In genomic region chr3:69519789-69520558, GRCm38 (mm10) we compare ENCODE assay signal across 10 mouse cellular contexts.
DNase-seq lines count a peak whose midpoint lies in the region; ATAC-seq and TF ChIP-seq lines count a peak whose summit lies in the region.
"Had no signal": no experiment of that assay in that cellular context is flagged by ENCODE, and none has a peak within 500 bp of the region (broad histone marks: within the 10 kb centered on the region; RNA-seq: fewer than 3 reads in every experiment).

No protein-coding gene starts in this region.

- DNase-seq in gastrocnemius, adult 2 months = no peak
- DNase-seq in gastrocnemius, postnatal 36 days = no peak
- DNase-seq in cerebellum, postnatal 25 days = peak; percentile 55 to 57
- DNase-seq in heart, adult 9 months (ENCODE audit: low spot score in 2 of 2) = no peak
- DNase-seq in heart, postnatal 14 days = no peak
- DNase-seq in ovary, postnatal 36 days (ENCODE audit: low spot score) = no peak

- ATAC-seq in hindbrain, embryonic 15.5 days (ENCODE audit: low FRiP score, low read depth) = peak; percentile 59; the same call in 1 of the 2 replicates
- peak; percentile 56 for ATAC-seq in neural tube, embryonic 13.5 days (ENCODE audit: low read depth)
- ATAC-seq: CD4-positive, CD25-positive, alpha-beta regulatory T cell, adult 4 months had no signal

- 65% methylated on average over 21 of the region's 21 CpGs for WGBS in hindbrain, embryonic 15.5 days
- WGBS in neural tube, embryonic 13.5 days = 59% methylated on average over 21 of the region's 21 CpGs

- H3K27ac ChIP-seq in gastrocnemius, adult 2 months = 0 out of 2 replicates have a peak overlapping the region, but pooled peaks have one; percentile 20
- peak overlapping the region; percentile 56; the same call in 1 of the 2 replicates for H3K27ac ChIP-seq in hindbrain, embryonic 15.5 days (replicated peaks)
- H3K27ac ChIP-seq in neural tube, embryonic 13.5 days (replicated peaks) = peak overlapping the region; percentile 84
- H3K27ac ChIP-seq: lung, embryonic 15.5 days had no signal

- H3K9me3 ChIP-seq in hindbrain, embryonic 15.5 days = no peaks in the 10 kb centered on the region
- no peaks in the 10 kb centered on the region for H3K9me3 ChIP-seq in neural tube, embryonic 13.5 days
- H3K9me3 ChIP-seq: lung, embryonic 15.5 days had no signal

- intact Hi-C loops in gastrocnemius, adult 2 months (cut with DNase I) = no loop called here
- intact Hi-C loops in gastrocnemius, postnatal 36 days (cut with DNase I) = no loop called here
- intact Hi-C loops in heart, postnatal 14 days (cut with DNase I) = no loop called here

- no peak overlapping the region for H3K4me2 ChIP-seq in hindbrain, embryonic 15.5 days
- no peak overlapping the region for H3K4me2 ChIP-seq in neural tube, embryonic 13.5 days
- H3K4me2 ChIP-seq: lung, embryonic 15.5 days had no signal

- no peaks in the 10 kb centered on the region for H3K36me3 ChIP-seq in hindbrain, embryonic 15.5 days
- H3K36me3 ChIP-seq in neural tube, embryonic 13.5 days = no peaks in the 10 kb centered on the region
- H3K36me3 ChIP-seq: lung, embryonic 15.5 days had no signal

- H3K4me1 ChIP-seq in hindbrain, embryonic 15.5 days (replicated peaks) = peaks cover 22% of the 10 kb centered on the region; the same call in 1 of the 2 replicates
- peaks cover 38% of the 10 kb centered on the region for H3K4me1 ChIP-seq in neural tube, embryonic 13.5 days (replicated peaks)

- no peaks in the 10 kb centered on the region for H3K27me3 ChIP-seq in hindbrain, embryonic 15.5 days
- H3K27me3 ChIP-seq in neural tube, embryonic 13.5 days = no peaks in the 10 kb centered on the region
- H3K27me3 ChIP-seq: lung, embryonic 15.5 days had no signal

- TF ChIP-seq CTCF in gastrocnemius, adult 2 months (IDR thresholded peaks at IDR 0.05) = no peak

- no peak overlapping the region for H3K9ac ChIP-seq in hindbrain, embryonic 15.5 days
- no peak overlapping the region; the same call in 1 of the 2 replicates for H3K9ac ChIP-seq in neural tube, embryonic 13.5 days
- H3K9ac ChIP-seq: lung, embryonic 15.5 days had no signal

- no peak overlapping the region for H3K4me3 ChIP-seq in gastrocnemius, adult 2 months
- H3K4me3 ChIP-seq in hindbrain, embryonic 15.5 days = no peak overlapping the region
- H3K4me3 ChIP-seq in neural tube, embryonic 13.5 days = no peak overlapping the region
- H3K4me3 ChIP-seq: lung, embryonic 15.5 days had no signal

Comparison
In these comparisons a context has a peak if more than half of its experiments do, and no peak if none do; other contexts are left out.
1. DNase-seq: peak in cerebellum, postnatal 25 days (2 of 2); none in gastrocnemius, adult 2 months (single experiment), gastrocnemius, postnatal 36 days (0 of 2), heart, adult 9 months (0 of 2), heart, postnatal 14 days (0 of 2) and ovary, postnatal 36 days (single experiment).
2. H3K27ac ChIP-seq: peak in every context shown above with its lines; median percentile 84 in neural tube, embryonic 13.5 days; 56 in hindbrain, embryonic 15.5 days; 20 in gastrocnemius, adult 2 months.